Mouse (Mus musculus): ENCODE measurements at regions not wholly inside any gene's neighbourhood (a gene's known extent, or its start where the extent isn't known, plus 50 kb on each side); places are given as distances from the start of the nearest gene placed in this dataset.

- no peak for DNase-seq
Measured at GRCm38 (mm10) chr16:93263141-93263815, 340.6 kb downstream of the Setd4 start.

- DNase-seq, result no peak
Measured at GRCm38 (mm10) chr16:93246825-93247224, 357.0 kb downstream of the Setd4 start.

- DNase-seq, result no peak
Measured at GRCm38 (mm10) chr16:93245738-93246137, 358.1 kb downstream of the Setd4 start.

GRCm38 (mm10) chr16:93238898-93239297 is 365.0 kb downstream of the Setd4 start:
- DNase-seq, result no peak

- DNase-seq, result no peak
Measured at GRCm38 (mm10) chr16:93238326-93238725, 365.5 kb downstream of the Setd4 start.

GRCm38 (mm10) chr16:93225644-93226043 is 378.2 kb downstream of the Setd4 start:
- no peak for DNase-seq

- no peak for DNase-seq
Measured at GRCm38 (mm10) chr16:93225196-93225595, 378.7 kb downstream of the Setd4 start.

- no peak for DNase-seq
Measured at GRCm38 (mm10) chr16:93219731-93220130, 384.1 kb downstream of the Setd4 start.

GRCm38 (mm10) chr16:93218402-93218801 is 385.5 kb downstream of the Setd4 start:
- DNase-seq, result peak in 1 of 2 experiments; percentile 3

GRCm38 (mm10) chr16:93217600-93218226 is 386.1 kb downstream of the Setd4 start:
- DNase-seq, result no peak

- DNase-seq, result no peak
Measured at GRCm38 (mm10) chr16:93215630-93216029, 388.2 kb downstream of the Setd4 start.

- no peak for DNase-seq
Measured at GRCm38 (mm10) chr16:93213618-93214017, 387.7 kb upstream of the Runx1 start.

GRCm38 (mm10) chr16:93207675-93208074 is 381.7 kb upstream of the Runx1 start:
- no peak for DNase-seq

- no peak for DNase-seq
Measured at GRCm38 (mm10) chr16:93207217-93207616, 381.3 kb upstream of the Runx1 start.

GRCm38 (mm10) chr16:93206325-93206724 is 380.4 kb upstream of the Runx1 start:
- no peak for DNase-seq

- no peak for DNase-seq
Measured at GRCm38 (mm10) chr16:93204601-93205000, 378.7 kb upstream of the Runx1 start.

GRCm38 (mm10) chr16:93202591-93202990 is 376.6 kb upstream of the Runx1 start:
- no peak for DNase-seq

- no peak for DNase-seq
Measured at GRCm38 (mm10) chr16:93197300-93197699, 371.4 kb upstream of the Runx1 start.

GRCm38 (mm10) chr16:93193921-93194481 is 368.1 kb upstream of the Runx1 start:
- DNase-seq, result no peak

GRCm38 (mm10) chr16:93193263-93193662 is 367.3 kb upstream of the Runx1 start:
- no peak for DNase-seq

GRCm38 (mm10) chr16:93192651-93193173 is 366.8 kb upstream of the Runx1 start:
- no peak for DNase-seq

GRCm38 (mm10) chr16:93191174-93191573 is 365.2 kb upstream of the Runx1 start:
- DNase-seq, result no peak

GRCm38 (mm10) chr16:93190301-93190700 is 364.4 kb upstream of the Runx1 start:
- no peak for DNase-seq

GRCm38 (mm10) chr16:93189875-93190274 is 363.9 kb upstream of the Runx1 start:
- DNase-seq, result no peak

Data from kidney, adult 8-10 months (tissue).